Mouse (Mus musculus) retina, postnatal 1 day (tissue): Measurements from ENCODE around the gene Elane.
"Not testable (repeated sequence)": the region's sequence is repeated elsewhere in the genome, so short reads cannot be mapped to it uniquely, and the experiment has no call there.

Experiments used
- DNase-seq: peaks from one replicate; pipeline ENCODE4 v3.0.0-alpha.2; 2012

Elane gene

DNA sequence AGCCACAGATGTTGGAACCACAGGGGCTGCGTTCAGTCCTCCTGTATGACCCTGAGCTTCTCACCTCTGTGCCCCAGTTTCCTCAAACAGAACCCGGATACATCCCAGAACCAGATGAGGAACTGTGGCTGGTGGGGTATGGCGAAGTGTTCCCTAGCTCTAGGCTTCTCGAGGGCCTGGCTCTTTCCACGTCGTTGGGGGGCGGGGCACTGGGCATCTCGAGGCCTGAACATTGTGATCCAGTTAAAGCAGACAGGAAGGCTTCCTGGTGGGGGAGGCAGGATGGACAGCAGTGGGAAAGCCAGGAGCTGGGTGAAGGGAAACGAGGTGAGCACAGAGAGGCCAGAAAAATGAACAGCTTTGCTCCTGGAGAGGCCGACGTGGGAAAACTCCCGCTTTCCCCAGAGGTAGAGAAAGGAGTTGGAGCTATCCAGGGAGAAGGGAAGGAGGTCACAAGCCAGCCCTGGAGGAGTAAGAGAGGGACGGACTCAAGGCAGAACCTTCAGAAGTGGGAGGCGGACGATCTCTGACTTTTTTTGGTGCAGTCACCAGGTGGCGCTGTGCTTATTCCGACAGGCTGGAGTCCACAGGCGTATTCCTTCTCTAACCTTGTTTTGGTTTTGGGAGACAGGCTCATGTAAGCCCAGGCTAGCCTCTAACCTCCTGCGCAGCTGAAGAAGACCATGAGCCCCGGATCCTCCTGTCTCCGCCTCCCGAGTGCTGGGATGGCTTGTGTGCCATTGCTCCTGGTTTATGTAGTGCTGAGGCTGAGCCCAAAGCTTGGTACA is 2.6 kb upstream of the Elane start:
- peak; percentile 92 for DNase-seq

DNA sequence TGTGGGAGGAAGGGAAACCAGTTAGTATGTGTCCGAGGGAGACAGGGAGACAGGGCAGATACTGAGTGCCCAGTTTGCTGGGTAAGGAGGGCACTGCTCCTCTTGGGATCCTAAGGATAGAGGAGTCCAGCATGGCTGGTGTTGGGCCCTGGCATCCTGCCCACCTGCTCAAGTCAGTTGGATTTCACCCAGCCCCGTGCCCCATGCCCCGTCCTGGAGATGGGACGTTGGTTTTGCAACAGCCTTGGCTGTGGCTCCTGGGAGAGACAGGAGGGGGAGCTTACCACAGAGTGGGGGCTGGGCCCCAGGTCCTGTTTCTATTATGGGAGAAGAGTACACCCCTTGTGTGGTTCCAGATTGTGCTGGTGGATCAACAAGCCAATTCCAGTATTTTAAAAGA is 1.6 kb upstream of the Elane start:
- no peak for DNase-seq

DNA sequence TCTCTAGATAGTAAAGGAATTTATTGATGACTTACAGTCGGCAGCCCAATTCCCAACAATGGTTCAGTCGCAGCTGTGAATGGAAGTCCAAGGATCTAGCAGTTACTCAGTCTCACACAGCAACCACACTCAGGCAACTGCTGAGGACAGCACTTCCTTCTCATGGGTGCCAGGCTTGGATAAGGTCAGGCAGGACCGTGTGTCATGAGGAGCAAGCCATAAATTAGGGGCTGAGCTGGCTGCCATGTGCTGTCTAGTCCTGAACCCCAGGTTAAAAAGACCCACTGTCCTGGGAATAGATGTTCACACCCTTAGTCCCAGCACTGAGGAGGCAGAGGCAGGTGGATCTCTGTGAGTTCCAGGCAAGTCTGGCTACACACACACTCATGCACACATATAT is 1.1 kb upstream of the Elane start:
- not testable (repeated sequence) for DNase-seq

DNA sequence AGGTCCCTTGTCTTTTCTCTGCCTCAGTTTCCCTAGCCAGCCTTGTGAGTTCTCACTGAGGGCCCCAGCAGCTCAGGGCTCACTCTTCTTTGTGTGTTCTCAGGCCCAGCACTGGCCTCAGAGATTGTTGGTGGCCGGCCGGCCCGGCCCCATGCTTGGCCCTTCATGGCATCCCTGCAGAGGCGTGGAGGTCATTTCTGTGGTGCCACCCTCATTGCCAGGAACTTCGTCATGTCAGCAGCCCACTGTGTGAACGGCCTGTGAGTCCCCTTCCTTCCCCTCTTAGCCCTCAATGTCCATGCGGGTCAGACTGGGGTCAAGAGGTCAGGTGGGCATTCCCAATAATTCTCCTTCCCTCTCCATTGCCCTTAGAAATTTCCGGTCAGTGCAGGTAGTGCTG is 564 bp downstream of the Elane start:
- DNase-seq, result no peak

DNA sequence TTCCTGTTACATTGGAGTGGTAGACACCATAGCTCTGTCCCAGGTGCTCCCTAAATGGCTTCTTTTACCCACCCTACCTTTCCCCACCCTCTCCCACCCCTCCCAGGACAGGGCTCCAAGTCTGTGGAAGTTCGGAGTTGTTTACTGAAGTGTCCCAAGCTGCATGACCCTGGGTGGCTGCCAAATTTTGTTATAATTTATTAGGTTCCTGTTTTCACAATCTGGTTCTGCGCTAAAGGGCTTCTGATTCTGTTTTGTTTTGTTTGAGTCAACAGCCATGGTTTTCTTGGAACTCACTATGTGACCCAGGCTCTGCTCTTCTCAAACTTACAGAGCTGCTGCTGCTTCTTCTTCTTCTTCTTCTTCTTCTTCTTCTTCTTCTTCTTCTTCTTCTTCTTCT is 3.3 kb downstream of the Elane start:
- DNase-seq, result no peak

DNA sequence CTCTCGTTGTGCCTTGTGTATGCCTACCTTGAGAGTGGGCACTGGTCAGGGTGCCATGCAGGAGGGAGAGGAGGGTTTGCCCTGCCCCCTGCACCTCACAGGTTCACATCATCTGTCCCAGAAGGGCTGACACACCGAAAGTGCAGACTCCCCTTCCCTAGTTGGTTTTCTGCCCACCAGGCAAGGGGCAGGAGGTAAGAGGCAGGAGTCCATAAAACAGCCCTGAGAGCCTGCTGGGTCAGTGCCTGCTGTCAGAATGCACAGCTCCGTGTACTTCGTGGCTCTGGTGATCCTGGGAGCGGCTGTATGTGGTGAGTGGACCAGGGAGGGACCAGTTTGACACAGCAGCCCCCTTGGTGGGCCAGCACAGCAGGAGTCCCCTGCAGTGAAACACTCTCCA is 4.6 kb downstream of the Elane start, which contains the start of gene Cfd:
Gene Cfd, plus strand, starts transcription at position 184 of the 400 bp plus-strand sequence.
- no peak for DNase-seq

DNA sequence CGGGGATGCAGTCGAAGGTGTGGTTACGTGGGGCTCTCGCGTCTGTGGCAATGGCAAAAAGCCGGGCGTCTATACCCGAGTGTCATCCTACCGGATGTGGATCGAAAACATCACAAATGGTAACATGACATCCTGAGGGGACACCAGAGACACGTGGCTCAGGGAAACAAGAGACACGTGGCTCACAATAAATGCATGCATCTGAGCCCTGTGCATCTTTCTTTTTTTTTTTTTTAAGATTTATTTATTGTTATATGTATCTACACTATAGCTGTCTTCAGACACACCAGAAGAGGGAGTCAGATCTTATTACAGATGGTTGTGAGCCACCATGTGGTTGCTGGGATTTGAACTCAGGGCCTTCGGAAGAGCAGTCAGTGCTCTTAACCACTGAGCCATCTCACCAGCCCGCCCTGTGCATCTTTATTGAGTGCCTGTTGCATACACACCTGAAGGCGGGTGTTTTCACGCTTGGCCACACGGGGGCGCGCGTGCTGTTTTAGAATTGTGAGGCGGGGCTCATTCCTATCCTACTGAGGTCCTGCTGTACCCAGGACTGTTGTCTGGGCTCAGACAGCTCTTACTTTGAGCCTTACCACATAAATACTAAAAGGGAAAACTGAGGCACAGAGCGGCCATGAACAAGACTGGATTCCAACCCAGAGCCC is 6.5 kb downstream of the Elane start:
- DNase-seq, result peak; percentile 86

DNA sequence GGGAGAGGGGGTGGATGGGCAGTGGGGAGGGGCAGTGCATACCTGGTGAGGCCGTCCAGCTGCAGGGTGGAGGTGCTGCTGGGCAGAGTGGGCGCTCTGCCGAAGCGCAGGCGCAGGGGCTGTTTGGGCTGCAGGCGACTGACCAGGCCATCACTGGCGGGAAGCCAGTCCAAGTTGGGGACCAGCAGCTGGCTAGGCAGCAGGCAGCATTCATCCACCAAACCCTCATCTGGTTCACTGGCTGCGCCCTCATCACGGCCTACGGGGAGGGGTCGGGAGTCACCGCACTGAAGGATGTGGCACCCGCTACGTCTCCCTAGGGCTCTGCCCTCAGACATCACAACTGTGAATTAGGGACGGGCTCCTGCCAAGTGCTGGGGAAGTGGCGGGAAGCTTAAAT is 10.3 kb downstream of the Elane start:
- no peak for DNase-seq

DNA sequence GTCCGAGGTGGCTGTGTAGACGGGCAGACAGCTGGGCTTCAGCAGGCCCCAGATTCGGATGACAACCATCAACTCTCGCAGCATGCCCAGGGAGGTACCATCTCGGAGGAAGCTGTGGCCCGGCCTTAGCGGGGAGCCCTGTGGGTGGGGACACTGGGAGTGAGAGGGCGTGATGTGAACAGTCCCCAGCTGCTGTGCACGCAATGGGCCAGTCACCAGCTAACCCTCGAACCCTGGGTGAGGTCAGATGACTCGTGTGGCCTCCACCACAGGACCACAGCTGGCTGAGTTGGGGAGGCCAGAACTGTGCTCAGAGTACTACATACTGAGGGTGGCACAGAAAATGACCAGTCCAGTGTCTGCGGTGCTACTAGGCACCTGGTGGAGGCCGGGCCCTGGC is 10.8 kb downstream of the Elane start:
- DNase-seq, result no peak

DNA sequence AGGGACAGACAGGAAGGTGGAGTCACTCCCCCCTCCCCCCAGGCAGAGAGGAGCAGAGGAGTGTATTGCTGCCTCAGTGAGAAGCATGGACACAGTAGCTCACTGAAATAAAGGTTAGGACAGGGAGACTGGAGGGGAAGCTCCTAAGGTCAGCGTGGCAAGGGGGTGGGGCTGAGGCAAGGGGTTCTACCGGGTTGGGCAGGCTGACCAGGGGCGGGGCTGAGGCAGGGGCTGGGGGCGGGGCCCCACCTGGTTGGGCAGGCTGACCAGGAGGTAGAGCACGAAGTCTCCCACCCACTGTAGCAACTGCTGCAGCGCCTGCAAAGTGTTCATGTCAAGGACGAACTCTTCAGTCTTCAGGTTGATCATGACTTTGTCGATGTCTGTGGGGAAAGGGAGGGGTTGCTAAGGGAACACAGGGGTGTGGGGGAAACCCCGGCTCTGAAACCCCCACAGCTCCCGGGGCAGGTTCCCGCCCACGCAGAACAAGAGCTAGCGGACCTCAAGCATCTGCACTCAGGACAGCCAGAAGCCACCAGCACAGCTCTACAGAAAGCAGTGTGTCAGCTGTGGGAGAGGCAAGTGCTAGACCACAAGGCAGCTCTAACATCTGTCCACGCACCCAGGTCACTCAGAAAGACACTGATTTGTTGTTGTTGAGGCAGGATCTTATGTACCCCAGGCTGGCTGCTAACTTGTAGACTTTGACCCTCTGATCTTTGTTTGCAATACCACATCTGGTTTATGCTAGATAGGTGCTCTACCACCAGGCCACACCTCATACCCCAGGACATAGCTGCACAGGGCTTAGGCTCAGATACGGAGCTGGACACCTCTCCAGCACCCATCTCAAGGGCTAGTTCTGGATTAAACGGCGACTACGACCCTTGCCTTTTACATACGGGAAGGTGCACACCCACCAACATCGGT is 11.5 kb downstream of the Elane start:
- no peak for DNase-seq

DNA sequence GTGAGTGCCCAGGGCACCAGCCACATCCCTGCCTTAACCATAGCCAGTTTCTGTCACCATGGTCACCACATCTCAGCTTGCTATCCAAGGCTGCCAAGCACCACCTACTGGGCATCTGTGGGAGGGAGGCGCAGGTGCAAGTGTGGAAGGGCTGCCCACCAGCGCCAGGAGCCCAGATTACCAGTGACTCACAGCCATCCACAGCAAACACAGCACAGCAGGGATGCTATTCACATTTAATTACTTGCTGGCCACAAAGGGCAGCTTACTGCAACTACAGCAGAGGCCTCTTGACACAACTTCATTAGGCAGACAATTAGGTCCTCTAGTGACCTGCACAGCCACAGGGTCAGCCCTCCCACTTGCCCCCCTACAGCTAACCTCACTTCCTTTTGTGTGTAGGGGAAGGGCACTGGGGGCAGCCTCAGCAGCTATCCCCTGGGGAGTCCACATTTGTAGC is 14.9 kb downstream of the Elane start:
- peak; percentile 98 for DNase-seq

DNA sequence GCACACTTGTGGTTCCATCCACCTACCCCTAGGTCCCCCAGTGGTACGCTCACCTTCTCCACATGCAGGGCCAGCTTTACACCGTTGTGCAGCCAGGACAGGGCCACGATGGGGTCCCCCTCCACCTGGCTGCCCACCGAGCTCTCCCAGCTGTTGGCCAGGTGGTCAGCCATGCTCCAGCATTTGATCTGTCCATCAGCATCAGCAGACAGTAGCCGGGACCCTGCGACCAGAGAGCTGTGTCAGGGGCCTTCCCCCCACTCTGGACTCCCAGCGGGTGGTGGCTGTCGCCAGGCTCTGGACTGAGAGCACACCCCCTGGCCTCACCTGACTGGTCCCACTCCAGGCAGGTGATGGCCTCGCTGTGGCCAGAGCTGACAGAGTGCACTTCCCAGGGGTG is 20.7 kb downstream of the Elane start:
- no peak for DNase-seq

DNA sequence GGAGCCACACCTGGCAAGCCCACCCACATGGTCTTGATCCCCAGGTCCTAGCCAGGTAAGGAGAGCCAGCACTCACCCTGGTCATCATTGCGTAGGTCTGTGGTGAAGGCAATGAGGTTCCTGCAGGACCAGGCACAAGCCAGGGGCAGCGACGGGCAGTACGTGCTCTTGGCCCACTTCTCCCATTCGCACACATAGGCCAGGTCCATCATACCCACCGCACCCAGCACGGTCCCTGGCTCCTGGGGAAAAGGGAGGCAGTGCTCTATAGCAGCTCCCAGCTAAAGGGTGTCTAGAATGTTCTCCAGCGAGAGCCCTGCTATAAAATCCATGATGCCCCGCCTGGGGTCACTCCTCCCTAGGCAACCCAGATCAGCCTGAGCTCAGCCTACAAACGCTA is 21.4 kb downstream of the Elane start:
- no peak for DNase-seq

DNA sequence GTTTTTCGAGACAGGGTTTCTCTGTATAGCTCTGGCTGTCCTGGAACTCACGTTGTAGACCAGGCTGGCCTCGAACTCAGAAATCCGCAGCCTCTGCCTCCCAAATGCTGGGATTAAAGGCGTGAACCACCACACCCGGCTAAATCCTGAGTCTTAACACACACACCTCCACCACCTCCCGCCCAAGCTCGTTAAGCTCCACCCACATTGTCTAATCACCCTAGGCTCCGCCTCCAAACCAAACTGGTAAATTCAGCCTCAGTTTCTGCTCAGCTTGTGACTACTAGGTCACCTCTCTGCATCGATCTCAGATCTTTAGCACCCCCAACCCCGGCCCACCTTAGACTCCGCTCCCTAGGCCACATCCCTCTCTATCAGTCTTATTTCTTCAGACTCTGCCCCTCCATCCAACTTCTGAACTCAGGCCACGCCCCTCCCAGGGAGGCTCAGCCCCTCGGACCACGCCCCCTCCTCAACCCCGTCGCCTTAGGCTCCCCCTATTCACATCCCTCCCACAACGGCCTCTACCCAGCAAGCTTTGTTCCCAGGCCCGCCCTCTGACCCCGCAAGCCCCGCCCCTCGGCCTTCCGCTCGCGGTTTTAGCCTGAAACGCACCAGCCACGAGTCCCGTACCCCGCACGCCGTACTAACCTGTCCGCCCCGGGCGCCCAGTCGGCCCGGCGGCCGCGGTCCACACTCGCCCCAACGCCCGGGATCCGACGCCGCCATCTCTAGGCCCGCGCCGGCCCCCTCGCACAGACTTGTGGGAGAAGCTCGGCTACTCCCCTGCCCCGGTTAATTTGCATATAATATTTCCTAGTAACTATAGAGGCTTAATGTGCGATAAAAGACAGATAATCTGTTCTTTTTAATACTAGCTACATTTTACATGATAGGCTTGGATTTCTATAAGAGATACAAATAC is 22.4 kb downstream of the Elane start, which contains the start of gene Med16:
Gene Med16, minus strand, starts transcription at position 757 of the 925 bp plus-strand sequence.
- DNase-seq, result peak; percentile 98

DNA sequence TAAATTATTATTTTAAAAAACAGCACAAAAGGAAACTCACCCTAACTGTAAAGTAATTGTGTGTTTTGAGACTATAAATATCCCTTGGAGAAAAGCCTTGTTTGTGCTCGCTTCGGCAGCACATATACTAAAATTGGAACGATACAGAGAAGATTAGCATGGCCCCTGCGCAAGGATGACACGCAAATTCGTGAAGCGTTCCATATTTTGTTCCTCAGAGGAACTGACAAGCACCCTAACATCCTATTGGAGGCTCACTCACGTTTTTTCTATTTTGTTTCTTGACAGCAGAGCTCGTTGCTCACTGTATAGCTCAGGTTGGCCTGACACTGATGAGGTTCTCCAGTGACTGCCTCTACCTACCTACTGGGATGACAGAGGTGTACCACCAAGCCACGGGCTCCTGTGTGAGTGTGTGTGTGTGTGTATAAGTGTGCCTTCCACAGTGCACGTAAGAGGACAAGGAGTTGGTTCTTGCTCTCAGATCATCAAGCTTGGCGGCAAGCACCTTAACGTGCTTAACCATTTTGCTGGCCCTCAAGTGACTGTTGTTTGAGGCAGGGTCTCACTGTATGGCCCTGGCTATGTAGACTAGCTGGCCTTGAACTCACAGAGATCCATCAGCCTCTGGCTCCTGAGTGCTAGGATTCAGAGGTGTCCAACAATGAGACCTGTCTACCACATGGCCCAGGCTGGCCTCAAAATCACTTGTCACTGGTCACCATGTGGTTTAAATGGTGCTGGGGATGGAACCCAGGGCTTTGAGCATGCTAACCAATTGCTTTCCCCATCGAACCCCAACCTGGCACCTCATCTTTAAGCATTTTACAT is 23.3 kb downstream of the Elane start:
- DNase-seq, result no peak

DNA sequence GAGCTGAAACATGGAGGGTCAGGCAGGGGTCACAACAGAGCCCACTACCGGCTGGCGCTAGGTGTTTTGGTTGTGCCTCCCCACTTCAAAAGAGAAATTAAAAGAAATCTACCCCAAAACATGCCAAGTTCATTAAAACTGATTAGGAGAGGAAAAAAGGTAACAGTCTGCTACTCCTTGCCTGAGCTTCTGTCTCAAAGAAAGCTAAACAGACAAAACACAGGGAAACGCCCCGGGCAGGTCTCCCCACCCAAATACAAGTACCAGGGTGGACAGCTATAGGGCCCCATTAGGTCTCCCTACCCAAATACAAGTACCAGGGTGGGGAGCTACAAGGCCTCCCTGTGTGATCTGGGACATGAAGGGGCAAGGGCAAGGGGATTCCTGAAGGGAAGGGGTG is 24.5 kb downstream of the Elane start, which contains the start of gene Gm26602:
Gene Gm26602, plus strand, starts transcription at position 301 of the 400 bp plus-strand sequence.
- DNase-seq, result no peak

DNA sequence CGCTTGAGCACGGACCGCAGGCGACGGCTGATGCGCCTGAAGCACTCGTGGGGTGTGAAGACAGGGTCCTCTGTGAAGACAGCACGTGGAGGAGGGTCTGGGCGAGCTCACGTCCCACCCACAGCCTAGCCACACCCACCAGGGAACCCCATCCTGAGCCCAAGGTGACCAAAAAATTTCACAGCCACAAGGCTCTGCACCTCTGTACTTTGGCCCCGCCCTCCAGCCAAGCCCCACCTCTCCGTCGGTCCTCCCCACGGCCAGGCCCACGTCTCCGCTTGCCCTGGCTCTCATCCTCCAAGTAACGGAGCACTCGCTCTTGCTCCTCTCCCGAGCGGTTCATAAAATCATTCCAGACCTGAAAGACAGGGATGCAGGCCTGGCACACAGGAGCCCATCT is 26.4 kb downstream of the Elane start:
- no peak for DNase-seq

DNA sequence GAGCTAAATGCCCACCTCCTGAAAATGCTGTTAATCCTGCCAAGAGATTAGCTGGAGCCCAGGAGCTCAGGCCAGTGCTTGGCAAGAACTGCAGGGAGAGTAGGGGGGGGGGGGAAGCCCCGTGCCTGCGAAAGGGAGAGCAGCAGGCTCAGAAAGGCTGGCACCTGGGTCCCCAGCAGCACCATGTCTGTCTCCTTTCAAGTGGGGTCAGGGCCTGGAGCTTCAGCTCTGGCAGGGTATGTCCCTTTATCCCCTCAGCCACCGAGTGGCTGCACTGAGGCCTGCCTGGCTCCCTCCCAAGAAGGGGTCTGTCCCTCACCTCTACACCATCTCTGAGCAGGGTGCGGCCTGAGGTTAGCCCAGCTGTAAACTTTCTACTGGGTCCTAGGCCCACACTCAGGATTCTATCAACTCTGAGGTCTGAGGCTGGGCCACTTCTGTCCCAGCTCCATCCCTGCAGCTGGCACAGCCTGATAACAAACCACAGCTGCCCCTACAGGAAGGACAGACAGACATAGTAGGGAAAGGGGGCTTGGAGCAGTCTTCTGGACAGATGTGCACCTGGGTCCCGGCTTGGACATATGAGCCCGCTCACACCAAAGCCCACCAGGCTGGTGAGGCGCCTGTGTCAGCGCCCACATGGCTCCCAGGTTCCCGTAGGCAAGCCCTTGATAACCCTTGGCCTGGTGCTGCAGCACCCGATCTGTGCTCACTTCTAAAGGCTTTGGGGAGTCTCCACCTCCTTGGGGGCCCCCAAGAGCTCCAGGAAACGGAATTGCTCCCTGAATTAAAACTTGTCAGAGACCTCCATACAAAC is 28.3 kb downstream of the Elane start:
- DNase-seq, result peak; percentile 75

DNA sequence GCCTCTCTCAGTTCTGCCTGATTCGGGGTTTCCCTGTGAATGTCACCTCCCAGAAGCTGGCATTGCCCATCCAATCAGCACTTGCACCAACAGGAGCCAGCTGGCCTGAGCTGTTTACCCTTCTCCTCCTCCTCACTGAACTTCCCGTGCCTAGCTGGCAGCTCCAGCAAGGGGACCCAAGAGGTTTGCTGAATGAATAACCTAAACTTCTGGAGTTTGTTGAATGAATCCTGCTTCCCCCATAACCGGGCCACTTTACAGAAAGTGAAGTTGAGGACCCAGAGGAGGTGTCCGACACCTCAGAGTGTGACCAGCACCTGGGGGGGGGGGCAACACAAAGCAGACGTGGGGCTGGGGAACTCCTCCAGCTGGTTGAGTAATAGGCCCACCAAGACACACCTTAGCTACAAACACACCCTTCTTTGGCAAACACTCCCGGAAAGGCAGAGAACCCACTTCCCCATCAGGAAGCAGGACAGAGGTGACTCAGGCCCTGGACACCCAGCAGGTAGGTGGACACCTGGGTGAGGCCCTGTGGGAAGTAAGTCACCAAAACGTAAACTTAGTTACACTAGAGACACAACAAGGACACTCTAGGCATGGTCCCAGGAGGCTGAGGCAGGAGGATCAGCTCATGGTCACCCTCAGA is 29.0 kb downstream of the Elane start:
- no peak for DNase-seq

DNA sequence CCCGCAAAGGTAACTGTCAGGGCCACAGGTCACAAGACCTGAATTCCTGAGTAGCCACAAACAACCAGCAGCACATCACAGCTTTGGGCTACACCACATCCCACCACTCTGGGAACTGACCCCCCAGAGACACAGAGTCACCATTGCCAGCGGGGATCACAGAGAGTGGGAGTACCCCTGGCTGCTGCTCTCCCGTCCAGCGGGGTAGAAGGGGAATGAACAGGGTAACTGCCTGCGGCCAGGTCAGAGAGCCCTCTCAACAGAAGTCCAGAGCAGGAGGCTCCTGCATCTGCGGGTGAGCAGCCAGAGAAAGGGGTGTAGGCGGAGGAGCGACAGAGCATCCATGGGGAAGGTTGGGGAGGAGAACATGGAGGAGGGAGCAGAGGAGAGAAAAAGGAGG is 30.0 kb downstream of the Elane start:
- no peak for DNase-seq
